Mouse (Mus musculus): Measurements from ENCODE around the gene Git2.

The Git2 gene

DNA sequence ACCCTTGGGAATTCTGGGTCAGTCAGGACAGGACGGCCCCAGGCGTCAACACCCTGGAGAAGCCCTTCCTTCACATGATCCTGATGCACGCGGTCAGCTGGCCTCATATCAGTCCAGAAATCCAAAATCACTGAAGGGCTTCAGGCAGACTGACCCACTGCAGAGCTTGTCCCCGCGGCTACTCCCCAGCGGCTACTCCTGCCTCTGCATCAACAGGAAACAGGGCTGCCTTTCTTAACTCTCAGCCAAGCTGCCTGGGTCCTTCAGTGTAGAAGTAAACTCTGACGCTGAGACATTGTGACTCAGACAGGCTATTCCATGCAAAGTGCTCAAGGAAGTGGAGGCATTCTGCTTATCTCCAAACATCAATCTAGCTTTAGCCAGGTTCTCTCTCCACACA is 13.3 kb downstream of the Git2 start:
- DNase-seq = no peak

DNA sequence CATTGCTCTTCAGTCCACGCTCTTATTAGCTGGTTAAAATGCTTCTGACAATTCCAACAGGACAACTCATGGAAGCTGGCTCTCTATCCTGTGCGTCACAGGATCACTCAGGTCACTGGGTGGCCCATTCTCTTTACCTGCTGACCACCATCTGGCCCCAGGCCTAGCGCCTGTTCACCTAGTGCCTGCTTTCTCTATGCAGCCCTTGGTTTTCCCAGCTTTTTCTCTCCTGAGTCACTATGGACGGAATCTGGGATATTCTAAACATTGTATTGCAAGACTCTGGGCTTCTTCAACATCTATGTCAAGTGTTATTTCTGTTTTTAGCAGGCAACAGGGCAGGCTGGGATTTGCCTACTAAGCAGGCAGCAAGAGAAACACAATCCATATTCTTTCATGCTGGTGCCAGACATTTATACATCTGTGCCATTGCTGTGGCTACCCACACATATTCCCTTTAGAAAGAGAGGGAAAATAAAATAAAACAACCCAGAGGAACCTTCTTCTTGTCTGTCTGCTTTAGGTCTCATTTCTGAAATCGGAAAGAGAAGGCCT is 15.7 kb downstream of the Git2 start:
- DNase-seq = no peak

DNA sequence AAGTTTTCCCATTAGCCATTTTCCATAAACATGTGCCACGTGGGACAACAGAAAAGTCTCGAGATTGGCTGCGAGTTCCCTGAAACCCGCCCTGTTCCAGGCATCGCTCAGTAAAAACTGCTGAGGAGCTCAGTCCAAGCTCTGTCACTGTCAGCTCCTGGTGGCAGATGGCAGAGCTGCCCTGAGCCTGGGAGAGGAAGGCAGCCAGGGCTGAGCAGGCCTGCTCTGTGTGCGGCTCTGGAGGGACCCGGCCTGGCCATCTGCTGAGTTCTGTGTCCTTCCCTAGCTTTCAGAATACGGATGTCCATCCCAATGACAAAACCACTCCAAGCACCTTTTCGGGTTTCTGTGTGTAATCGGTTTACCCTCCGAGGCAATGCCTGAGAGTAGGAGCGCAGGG is 21.9 kb downstream of the Git2 start:
- DNase-seq = no peak

DNA sequence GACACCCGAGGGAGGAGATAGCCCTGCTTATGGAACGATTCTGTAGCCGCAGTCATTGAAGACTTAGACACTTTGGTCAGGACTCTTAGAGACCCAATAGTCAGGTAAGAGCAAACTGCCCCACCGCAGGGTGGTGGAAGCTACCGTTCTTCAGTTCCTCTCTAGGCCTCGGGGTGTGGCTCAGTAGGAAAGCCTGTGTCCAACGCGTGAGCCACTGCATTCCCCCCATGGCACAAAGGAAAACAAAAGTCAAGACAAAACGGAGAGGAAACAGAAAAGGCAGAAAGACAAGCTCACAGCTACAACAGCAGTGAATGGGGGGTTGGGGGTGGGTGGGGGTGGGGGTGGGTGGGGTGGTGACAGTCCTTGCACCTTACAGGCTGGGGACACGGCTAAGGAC is 22.9 kb downstream of the Git2 start:
- DNase-seq = no peak

DNA sequence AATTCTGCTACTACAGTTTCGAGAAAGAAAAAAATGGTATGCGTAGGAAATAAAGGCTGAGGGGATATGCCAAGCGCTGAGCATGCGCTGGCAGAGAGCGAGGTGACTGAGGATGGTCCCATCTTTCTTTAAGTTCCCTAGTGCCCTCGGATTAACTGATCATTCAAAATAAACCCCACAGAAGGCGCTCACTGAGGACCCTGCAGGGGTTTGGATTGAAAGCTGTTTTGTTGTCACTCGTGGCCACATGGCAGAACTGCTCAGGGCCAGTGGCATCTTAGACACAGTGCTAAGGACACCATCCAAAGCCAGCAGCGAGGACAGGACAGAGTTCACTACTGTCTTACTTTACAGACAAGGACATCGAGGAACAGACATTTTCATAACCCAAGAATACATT is 25.0 kb downstream of the Git2 start:
- DNase-seq = no peak

DNA sequence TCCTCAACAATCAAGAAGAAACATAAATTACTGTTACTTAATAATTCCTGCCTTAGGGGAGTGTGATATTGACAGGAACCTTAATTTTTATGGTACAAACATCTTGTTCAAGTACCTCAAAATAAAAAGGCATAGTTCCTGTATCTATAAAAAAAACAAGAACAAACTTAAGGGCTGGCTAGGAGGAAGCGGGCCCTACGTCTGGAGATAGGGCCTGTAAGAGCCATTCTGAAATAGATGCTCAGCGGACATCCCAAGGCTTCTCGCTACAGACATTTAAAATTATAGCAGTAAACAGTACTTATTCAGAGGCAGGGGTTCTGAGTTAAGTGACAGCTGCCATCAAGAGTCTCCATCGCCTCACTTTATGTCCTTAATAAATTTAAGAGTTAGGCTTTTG is 27.8 kb downstream of the Git2 start:
- no peak for DNase-seq

DNA sequence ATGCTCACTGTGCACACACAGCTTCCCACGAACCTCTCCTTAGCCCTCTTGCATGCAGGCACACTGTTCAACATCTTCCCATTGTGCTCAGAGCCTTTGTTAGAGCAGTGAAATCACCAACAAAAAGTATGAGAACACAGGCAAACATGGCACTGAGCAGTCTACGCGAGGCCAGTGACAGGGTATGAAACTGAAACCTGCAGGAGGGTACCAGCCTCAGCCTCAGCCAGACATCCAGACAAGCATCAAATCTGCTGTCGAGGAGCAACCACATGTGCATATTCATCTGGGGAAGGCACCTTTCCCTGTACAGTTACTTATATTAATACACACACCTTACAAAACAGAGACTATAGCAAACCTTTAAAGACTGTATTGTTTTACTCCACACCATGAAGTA is 28.4 kb downstream of the Git2 start:
- no peak for DNase-seq

DNA sequence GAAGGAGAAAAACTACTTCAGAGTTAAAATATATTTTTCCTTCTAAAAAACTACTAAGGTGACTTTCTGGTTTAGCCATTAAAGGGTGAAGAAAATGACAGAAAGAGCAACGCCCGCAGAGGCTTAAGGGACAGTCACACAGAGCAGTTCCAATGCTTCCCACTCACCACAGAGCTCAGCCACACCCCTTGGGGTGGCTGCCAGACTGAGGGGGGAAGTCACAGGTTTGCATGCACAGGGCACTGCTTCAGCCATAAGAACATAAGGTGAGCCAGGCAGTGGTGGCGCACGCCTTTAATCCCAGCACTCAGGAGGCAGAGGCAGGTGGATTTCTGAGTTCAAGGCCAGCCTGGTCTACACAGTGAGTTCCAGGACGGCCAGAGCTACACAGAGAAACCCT is 29.7 kb downstream of the Git2 start:
- no peak for DNase-seq

DNA sequence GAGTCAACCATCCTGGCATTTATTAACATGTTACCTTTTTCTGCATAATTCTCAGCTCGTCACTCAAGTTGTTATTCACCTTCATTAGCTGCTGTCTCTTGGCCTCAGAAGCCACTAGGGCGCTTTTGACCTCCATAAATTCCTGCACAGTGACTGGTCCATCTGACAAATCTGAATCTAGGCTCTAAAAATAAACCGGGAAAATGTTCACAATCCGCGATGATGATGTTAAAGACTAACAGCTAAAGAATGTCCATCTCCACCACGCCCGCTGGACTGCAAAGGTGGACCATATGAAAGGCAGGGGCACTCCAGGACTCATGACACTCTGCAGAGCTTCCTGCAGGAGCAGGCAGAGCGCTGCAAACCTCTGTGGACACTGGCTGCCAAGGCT is 31.6 kb downstream of the Git2 start:
- no peak for DNase-seq

DNA sequence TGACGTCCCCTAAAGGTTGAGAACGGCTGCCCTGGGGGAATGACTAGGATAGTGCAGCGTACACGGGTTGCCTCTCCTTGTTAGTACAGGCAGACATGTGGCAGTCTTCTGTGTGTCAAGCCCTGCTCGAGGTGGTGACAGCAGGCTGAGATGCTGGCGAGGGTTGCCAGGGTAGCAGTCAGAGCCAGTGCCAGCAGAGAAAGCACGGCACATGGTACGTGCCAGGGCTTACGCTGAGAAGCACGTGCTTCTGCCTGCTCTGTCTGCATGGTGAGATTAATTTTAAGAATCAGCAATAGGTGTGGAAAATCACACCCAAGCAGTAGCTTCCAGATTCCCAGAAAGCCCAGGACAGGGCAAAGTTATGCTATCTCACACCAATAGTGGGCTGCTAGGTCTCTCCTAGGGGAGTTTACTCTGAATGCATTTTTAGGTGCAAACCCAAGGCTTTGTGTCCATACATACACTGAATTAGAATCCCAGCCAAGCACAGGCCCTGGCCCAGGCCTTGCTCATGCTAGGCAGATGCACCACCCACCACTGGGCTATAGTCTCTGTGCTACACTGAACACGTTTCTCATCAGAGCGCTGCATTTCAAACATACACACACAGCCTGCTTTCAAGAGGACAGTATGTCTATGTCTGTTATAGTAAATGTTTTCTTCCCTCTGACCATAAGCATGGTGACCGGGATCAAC is 32.2 kb downstream of the Git2 start:
- no peak for DNase-seq

DNA sequence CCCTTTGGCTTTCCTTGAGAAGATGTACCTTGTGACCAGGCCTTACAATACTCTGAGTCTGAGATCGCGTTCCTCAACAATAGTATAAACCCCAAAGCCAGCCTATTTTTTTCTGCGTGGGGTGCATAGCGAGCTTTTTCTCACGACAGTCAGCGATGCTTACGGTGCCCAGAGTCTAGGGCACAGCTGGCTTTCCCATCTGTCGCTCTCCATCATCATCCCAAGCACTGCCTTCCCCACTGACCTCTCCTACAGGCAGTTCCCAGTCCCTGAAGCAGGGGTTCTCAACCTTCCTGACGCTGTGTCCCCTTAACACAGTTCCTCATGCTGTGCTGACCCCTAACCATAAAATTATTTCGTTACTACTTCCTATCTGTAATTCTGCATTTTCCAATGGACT is 32.7 kb downstream of the Git2 start:
- no peak for DNase-seq

DNA sequence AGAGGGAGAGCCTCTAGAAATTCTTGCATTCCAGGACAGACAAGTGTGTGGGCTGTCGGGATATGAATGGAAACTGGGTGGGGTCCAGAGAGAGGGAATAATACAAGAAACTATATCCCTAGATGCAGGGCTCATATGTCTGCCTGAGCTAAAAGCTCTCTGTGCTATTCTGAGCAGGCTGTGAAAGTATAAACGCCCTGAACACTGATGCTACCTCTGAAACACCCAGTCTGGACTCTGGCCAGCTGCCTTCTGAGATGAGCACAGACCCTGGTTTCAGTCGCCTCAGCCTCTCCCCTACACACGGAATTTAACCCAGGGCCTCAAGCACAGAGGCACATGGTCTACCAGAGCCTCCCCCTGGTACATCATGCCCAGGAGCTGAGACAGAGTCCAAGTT is 34.7 kb downstream of the Git2 start:
- no peak for DNase-seq

DNA sequence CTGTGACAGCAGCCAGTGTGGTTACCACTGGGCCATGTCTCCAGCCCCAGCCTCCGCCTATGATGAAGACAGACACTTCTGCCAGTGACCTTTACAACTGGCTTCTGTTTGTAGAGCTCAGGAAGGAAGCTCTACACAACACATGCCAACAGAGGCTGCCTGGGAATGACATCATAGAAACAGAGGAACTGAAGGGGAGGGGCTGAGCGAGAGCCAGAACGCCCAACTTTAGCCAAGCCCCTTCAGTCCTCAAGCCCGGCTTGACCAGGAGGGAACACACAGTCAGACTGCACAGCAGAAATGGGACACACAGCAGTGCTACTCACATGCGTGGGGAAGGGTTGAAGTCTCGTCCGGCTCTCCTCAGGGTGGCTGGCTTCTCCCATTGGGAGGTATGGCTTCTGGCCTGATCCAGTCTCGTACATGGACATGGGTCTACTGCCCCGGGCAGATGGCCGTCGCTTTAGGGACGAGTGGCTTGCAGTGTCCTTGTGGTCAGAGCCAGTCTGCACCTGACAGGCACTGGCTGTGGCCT is 36.5 kb downstream of the Git2 start:
- no peak for DNase-seq

DNA sequence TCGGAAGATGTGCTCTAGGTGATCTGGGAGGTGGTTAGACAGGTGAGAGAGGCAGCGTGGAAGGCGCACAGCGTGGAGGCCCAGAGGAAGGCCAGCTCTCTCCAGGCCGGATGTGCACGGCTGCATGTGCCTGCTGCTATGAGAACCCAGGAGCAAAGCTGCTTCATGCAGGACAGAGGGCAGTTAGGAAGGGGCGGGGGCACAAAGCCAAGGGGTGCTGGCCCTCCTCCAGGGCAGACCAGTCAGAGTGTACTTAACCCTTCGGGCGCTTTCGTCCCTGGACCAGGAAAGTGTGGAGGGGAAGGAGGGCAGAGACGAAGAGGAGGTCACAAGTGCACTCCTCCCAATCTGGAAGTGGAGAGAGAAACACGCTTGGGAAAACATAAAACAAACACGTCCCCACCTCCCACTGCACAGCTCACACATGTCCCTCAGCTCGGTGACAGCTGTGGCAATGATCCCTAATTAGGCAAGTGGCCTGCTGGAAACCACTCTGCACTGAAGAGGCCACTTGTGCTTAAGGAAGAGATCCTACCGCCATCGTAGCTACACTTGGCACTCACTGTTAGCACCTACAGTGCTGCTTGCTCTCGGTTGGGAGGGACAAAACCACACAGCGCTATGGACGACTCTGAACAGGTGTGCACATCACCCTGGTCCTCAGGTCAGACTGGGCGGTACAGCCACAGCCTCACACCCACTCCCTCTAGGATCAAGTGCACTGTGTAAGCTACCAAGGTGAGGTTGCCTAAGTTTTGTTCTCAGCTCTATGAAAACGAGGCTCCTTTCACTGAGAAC is 38.0 kb downstream of the Git2 start:
- DNase-seq = no peak

DNA sequence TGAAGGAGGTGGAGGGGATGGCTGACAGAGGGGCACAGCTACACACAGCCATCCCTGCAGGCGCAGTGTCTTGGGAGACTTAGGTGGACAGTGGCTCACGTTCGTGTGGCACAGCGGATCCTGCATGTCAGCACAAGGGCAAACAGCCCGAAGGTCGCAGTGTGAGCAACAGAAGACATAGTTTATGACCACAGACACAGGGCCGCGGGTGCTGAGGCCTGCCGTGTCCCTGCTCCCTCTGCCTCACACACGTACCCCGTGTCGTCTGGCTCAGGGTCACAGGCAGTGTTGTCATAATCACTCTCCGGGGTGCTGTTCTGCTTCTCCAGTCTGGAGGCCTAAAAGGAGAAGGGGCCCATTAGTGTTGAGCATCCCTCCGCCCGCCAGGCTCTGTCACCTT is 41.7 kb downstream of the Git2 start:
- DNase-seq = no peak

DNA sequence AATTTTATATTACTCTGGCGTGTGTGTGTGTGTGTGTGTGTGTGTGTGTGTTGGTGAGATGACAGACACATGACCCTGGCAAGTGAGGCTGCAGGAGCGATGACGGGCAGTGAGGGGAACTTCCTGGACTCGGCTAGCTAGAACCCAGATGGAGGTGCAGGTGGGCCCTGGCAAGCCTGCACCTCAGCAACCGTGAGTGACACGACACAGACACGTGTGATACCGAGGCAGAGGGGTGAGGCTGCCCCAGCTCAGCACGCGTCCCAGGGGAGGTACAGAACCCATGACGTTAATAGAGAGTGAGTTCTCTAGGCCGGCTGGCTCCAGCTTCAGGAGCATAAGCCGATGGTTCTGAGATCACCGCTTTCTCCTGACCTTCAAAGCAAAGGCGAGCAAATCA is 43.3 kb downstream of the Git2 start:
- DNase-seq = no peak

DNA sequence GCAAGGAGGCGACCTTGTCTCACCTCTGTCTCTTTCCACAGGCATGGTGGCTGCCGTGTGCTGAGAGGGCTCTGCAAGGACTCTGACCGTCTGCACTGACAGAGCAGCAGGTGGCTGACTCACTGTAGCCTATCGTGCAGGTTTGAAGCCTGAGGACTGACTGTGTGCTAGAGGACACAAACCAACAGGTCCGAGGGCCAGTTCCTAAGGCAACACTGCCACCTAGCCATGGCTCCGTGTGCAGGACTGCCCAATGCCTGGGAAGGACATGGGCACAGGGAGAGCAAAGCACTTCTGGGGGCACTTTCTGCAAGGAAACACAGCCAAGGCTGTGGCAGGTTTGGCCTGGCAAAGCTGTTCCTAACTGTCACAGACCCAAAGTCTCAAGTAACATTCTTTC is 43.8 kb downstream of the Git2 start:
- no peak for DNase-seq

DNA sequence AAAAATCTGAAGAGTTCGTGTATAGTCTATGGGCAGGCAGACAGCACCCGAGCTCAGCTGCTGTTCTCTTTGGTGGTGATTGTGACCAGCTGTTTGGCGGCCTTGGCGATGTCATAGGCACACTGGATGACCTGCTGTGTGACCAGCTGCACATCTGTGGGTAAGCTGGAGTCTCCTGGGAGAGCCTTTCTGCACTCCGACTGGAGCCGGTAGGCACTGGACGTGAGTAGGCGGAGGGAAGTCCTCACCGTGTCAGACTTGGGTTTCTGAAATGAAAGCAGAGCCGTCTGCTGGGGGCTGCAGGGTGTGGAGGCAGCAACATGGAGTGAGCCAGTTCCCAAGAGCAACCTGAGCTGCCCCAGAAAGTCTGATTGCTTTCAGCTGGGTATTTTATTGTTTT is 45.2 kb downstream of the Git2 start:
- DNase-seq = no peak

DNA sequence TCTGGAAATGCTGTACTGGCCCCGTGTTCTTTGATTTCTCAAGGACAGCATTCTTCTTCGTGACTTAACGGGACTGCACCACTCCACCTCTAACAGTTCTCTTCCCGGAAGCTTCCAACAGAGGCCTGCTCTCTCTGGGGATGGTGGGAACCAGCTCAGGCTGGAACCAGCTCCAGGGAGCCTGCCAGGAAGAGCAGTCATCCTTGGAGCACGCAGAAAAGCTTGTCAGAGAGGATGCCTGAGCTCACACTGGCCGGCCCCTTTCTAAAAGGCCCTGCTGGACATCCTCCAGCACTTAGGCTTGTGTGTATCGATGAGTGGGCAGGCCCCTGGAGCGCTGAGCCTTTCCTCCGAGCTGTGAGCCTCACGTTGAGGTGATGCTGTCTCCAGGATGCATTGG is 47.2 kb downstream of the Git2 start:
- DNase-seq = no peak

DNA sequence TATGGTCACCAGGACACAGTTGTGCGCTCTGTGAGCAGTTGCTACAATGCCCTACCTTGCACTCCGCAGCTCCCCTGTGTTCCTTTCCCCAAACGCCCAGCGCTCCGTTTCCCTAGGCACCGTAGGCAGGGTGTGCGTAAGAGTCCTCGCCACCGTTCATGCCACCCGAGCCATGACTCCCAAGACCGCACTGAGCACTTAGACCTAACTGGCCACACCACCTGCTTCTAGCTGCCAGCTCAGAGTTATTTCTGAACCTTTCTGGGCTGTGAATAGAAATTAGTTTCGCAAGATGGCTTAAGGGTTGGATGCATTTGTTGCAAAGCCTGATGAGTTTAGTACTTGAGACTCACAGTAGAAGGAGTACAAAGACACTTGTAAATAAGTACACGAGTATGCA is 52.5 kb downstream of the Git2 start:
- DNase-seq = no peak

DNA sequence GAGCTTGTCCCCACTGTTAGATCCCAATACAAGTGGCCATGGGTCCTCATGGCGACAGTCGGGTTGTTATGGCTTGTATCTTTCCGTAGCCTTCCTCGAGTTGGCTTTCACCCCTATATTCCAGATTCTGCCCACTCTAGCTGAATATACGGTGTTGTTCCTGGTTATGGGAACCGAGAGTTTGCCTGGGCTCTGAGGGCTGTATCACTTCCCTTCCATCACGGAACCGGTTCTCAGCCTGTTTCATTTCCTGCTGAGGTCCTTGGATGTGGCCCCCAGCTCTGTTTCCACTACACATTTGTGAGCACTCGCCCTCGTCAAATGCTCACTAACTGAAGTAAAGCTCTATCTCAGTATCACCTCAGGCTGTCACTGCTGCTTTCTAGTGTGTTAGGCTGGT is 53.3 kb downstream of the Git2 start:
- no peak for DNase-seq

DNA sequence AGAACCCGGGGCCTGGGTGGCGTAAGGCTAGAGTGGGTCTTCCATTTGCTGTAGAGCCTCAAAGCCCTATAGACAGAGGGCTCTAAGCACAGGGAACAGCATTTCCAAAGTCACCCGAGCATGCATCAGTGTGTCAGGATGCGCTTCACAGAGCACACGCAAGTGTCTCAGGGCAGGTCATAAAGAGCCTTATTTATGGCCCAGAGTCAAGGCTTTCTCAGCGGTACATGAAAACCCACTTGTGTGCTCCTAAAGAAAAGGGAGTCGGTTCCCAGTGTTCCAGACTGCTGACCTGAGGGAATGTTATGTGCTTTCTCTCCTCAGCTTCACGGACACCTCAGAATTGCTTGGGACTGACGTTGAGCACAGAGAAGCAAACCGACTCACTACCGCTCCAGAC is 54.5 kb downstream of the Git2 start:
- no peak for DNase-seq

DNA sequence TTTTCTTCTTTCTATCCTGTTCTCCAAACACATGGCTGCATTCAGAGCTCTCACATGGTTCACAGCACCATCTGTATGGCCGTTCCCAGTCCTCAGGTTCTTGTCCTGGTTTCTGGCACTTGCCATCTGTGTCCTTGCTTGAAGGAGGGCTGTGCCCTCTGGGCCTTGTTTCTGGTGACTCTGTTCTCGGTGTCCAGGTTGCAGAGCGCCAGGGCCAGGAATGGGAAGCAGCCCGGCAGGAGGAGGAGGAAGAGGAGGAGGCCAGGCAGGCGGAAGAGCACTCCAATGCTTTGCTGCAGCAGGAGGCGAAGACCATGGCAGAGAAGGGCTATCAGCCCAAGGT is 55.4 kb downstream of the Git2 start:
- DNase-seq = no peak
